Mouse (Mus musculus) hindbrain, embryonic 11.5 days (tissue): ENCODE measurements around the gene Gm48552. TPM values are rescaled to one million over a fixed set of nuclear protein-coding genes. Genes with fewer than 3 reads are reported as not detected.
A peak's percentile ranks its signal among the peaks of the same experiment; 100 is the strongest.

Experiments
- ATAC-seq: fragments of 200-750 bp; cut with Nextera tagmentation; 2 replicates; pipeline ENCODE4 v1.8.0; 2017; ENCODE audit warnings: mild to moderate bottlenecking, moderate TSS enrichment, moderate library complexity; ENCODE audit not compliant: low FRiP score
- DNase-seq: peaks from one replicate; pipeline ENCODE4 v3.0.0-alpha.2; 2015; ENCODE audit warnings: low spot score
- H3K27ac ChIP-seq: fragments of 300-500 bp; sonication (generic); 2 replicates; pipeline ENCODE4 v1.5.1; 2014; ENCODE audit warnings: mild to moderate bottlenecking, low read depth, low read length
- H3K27me3 ChIP-seq: fragments of 300-500 bp; sonication (generic); 2 replicates; pipeline ENCODE4 v1.6.1; 2014; ENCODE audit warnings: mild to moderate bottlenecking, low read length, moderate library complexity, mixed read lengths; ENCODE audit not compliant: control insufficient read depth, insufficient read depth
- H3K36me3 ChIP-seq: fragments of 300-500 bp; sonication (generic); 2 replicates; pipeline ENCODE4 v1.6.1; 2014; ENCODE audit warnings: mild to moderate bottlenecking, low read length, moderate library complexity, mixed read lengths; ENCODE audit not compliant: control insufficient read depth, insufficient read depth
- H3K4me1 ChIP-seq: fragments of 300-500 bp; sonication (generic); replicated peaks from 2 replicates; pipeline ENCODE4 v1.6.1; 2014; ENCODE audit warnings: low read length, mixed read lengths; ENCODE audit not compliant: control insufficient read depth, insufficient read depth
- H3K4me2 ChIP-seq: fragments of 300-500 bp; sonication (generic); replicated peaks from 2 replicates; pipeline ENCODE4 v1.6.1; 2014; ENCODE audit warnings: mild to moderate bottlenecking, low read depth, low read length
- H3K4me3 ChIP-seq: fragments of 300-500 bp; sonication (generic); 2 replicates; pipeline ENCODE4 v1.5.1; 2014; ENCODE audit warnings: low read depth, low read length
- H3K9ac ChIP-seq: fragments of 300-500 bp; sonication (generic); 2 replicates; pipeline ENCODE4 v1.6.1; 2014; ENCODE audit warnings: low read depth, low read length
- H3K9me3 ChIP-seq: fragments of 300-500 bp; sonication (generic); 2 replicates; pipeline ENCODE4 v1.6.1; 2016; ENCODE audit warnings: low read length; ENCODE audit not compliant: control insufficient read depth
- WGBS: fragments of 180-500 bp; shearing (Covaris S2); extraction: QIAGEN DNeasy Blood & Tissue Kit; methylation state at CpG from one replicate; pipeline ENCODE4 v1.1.7; 2014; 5-methylcytosine and 5-hydroxymethylcytosine counted together
- polyA plus RNA-seq: library from polyadenylated mRNA; unstranded; fragments of >200 nt; fragmentation: Nextera tagmentation; extraction: Ambion mirVana; gene quantifications from 2 replicates; pipeline ENCODE4 v1.2.1, GENCODE M21; 2014

The Gm48552 gene
- polyA plus RNA-seq, 1 experiment from 2014 or later = 0.49 TPM

GRCm38 (mm10) chr10:81349146-81349545 is 39.7 kb upstream of the Gm48552 start:
- DNase-seq (no peak), ATAC-seq (no peak)
- Histone ChIP-seq H3K4me3 (peak overlapping the region; percentile 90), H3K27ac (no peak overlapping the region), H3K9ac (peak overlapping the region; percentile 88), H3K27me3 (peaks cover 17% of the 10 kb centered on the region), H3K36me3 (no peaks in the 10 kb centered on the region; the same call in 1 of the 2 replicates), H3K4me1 (peaks cover 13% of the 10 kb centered on the region; the same call in 1 of the 2 replicates), H3K4me2 (peak overlapping the region; percentile 89), H3K9me3 (no peaks in the 10 kb centered on the region)
- WGBS = 3% methylated on average over 11 of the region's 12 CpGs

DNA sequence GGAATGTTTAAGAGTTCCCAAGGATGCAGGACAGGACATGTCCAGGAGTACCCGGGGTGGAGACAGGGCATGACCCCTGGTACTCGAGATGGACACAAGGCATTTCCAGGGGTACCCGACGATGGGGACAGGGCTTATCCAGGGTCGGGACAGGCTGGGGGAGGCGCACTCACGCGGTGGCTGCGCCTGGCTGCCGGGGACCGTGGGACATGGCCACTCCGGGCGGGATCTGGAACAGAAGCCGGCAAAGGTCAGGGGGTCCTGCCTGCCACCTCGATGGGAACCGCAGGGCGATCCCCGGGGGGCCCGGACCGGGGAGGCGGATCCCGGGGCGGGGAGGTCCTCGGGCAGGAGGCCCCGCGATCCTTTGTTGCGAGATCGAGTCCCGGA is 38.8 kb upstream of the Gm48552 start:
- ATAC-seq = peak; percentile 48
- peak overlapping the region; percentile 68; the same call in 1 of the 2 replicates for H3K27ac ChIP-seq
- WGBS = 0% methylated on average over 22 of the region's 29 CpGs
- H3K4me3 ChIP-seq = peak overlapping the region; percentile 90
- peak overlapping the region; percentile 88 for H3K9ac ChIP-seq
- peaks cover 13% of the 10 kb centered on the region; the same call in 1 of the 2 replicates for H3K4me1 ChIP-seq
- H3K27me3 ChIP-seq = peaks cover 10% of the 10 kb centered on the region; the same call in 1 of the 2 replicates
- DNase-seq = no peak
- peak overlapping the region; percentile 89 for H3K4me2 ChIP-seq
- no peaks in the 10 kb centered on the region for H3K9me3 ChIP-seq
- no peaks in the 10 kb centered on the region; the same call in 1 of the 2 replicates for H3K36me3 ChIP-seq

- no peaks in the 10 kb centered on the region for H3K36me3 ChIP-seq
- peak within 1 kb of the TSS; percentile 88 for H3K9ac ChIP-seq
- H3K27me3 ChIP-seq = peaks cover 7% of the 10 kb centered on the region; the same call in 1 of the 2 replicates
- H3K4me2 ChIP-seq = peak within 1 kb of the TSS; percentile 89
- peak within 1 kb of the TSS; percentile 90 for H3K4me3 ChIP-seq
- under 1% methylated on average over 54 of the region's 54 CpGs for WGBS
- ATAC-seq (peak; percentile 95), DNase-seq (peak; percentile 97)
- peaks cover 13% of the 10 kb centered on the region; the same call in 1 of the 2 replicates for H3K4me1 ChIP-seq
- peak within 1 kb of the TSS; percentile 68; the same call in 1 of the 2 replicates for H3K27ac ChIP-seq
- no peaks in the 10 kb centered on the region for H3K9me3 ChIP-seq
Observed at GRCm38 (mm10) chr10:81350351-81351063, 38.3 kb upstream of the Gm48552 start, which contains the start of gene Hmg20b. TSS of gene Hmg20b (minus strand) at chr10:81350480.

- 27% methylated on average over 9 of the region's 9 CpGs for WGBS
- no peaks in the 10 kb centered on the region for H3K36me3 ChIP-seq
- no peak overlapping the region for H3K9ac ChIP-seq
- H3K4me2 ChIP-seq = no peak overlapping the region
- no peak for DNase-seq
- ATAC-seq = no peak
- H3K4me1 ChIP-seq = peaks cover 11% of the 10 kb centered on the region; the same call in 1 of the 2 replicates
- H3K9me3 ChIP-seq = no peaks in the 10 kb centered on the region
- H3K27ac ChIP-seq = no peak overlapping the region
- peaks cover 7% of the 10 kb centered on the region; the same call in 1 of the 2 replicates for H3K27me3 ChIP-seq
- no peak overlapping the region for H3K4me3 ChIP-seq
Observed at GRCm38 (mm10) chr10:81351678-81352291, 37.0 kb upstream of the Gm48552 start.

DNA sequence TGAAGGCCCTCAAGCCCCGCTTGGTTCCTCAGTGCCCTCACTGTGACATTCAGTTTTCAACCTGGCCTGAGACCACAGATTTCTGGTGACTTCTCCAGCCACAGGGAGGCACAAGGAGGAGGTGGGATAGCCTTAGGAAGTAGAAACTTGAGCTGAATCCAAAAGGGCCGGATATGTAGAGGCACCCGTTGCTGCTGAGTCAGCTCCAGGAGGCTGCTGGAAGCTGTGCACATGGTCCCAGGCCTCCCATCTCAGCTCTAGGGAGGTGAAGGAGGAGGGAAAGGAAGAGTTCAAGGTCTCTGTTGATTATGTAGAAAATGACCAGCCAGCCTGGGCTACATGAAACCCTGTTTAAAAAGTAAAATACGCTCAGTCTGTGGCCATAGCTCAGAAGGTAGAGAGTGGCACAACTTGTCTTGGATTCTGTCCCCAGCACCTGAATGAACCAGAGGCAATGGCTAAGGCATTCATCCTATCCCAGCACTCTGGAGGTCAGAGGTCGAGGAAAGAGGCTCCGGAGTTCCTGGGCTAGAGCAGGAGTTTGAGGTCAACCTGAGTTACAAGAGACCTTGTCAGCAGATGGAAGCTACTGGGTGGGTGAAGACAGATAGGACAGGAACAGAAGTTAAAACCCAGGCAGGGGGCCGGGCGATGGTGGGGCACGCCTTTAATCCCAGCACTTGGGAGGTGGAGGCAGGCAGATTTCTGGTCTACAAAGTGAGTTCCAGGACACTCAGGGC is 33.9 kb upstream of the Gm48552 start:
- Histone ChIP-seq H3K9me3 (no peaks in the 10 kb centered on the region), H3K4me3 (no peak overlapping the region), H3K9ac (no peak overlapping the region), H3K36me3 (no peaks in the 10 kb centered on the region), H3K27ac (no peak overlapping the region), H3K27me3 (no peaks in the 10 kb centered on the region; the same call in 1 of the 2 replicates), H3K4me2 (no peak overlapping the region), H3K4me1 (peaks cover 9% of the 10 kb centered on the region; the same call in 1 of the 2 replicates)
- WGBS = 68% methylated on average over 9 of the region's 9 CpGs
- DNase-seq (no peak), ATAC-seq (no peak)

- no peaks in the 10 kb centered on the region for H3K36me3 ChIP-seq
- H3K27ac ChIP-seq = no peak overlapping the region
- no peaks in the 10 kb centered on the region for H3K9me3 ChIP-seq
- no peaks in the 10 kb centered on the region; the same call in 1 of the 2 replicates for H3K27me3 ChIP-seq
- DNase-seq (no peak), ATAC-seq (no peak)
- peaks cover 9% of the 10 kb centered on the region; the same call in 1 of the 2 replicates for H3K4me1 ChIP-seq
- WGBS = 81% methylated on average over 4 of the region's 4 CpGs
- H3K9ac ChIP-seq = 0 out of 2 replicates have a peak overlapping the region, but pooled peaks have one; percentile 11
- H3K4me3 ChIP-seq = no peak overlapping the region
- no peak overlapping the region for H3K4me2 ChIP-seq
Observed at GRCm38 (mm10) chr10:81355533-81355932, 33.3 kb upstream of the Gm48552 start.

GRCm38 (mm10) chr10:81356352-81356990 is 32.3 kb upstream of the Gm48552 start:
- ATAC-seq = peak; percentile 2; the same call in 1 of the 2 replicates

More at GRCm38 (mm10) chr10:81356352-81356990, 32.3 kb upstream of the Gm48552 start:
- no peak overlapping the region for H3K27ac ChIP-seq
- H3K4me3 ChIP-seq = no peak overlapping the region; the same call in 1 of the 2 replicates
- WGBS = 61% methylated on average over 12 of the region's 12 CpGs
- no peaks in the 10 kb centered on the region; the same call in 1 of the 2 replicates for H3K27me3 ChIP-seq
- H3K4me2 ChIP-seq = no peak overlapping the region
- no peak overlapping the region for H3K9ac ChIP-seq
- no peak for DNase-seq
- H3K36me3 ChIP-seq = no peaks in the 10 kb centered on the region
- peaks cover 9% of the 10 kb centered on the region; the same call in 1 of the 2 replicates for H3K4me1 ChIP-seq
- H3K9me3 ChIP-seq = no peaks in the 10 kb centered on the region
